Mouse (Mus musculus) layer of hippocampus, adult 9-10 months (tissue): ENCODE data around the gene Per1.

Experiments used
- DNase-seq: peaks from one replicate; pipeline ENCODE4 v3.0.0; 2022; ENCODE audit warnings: low spot score

The Per1 gene

DNA sequence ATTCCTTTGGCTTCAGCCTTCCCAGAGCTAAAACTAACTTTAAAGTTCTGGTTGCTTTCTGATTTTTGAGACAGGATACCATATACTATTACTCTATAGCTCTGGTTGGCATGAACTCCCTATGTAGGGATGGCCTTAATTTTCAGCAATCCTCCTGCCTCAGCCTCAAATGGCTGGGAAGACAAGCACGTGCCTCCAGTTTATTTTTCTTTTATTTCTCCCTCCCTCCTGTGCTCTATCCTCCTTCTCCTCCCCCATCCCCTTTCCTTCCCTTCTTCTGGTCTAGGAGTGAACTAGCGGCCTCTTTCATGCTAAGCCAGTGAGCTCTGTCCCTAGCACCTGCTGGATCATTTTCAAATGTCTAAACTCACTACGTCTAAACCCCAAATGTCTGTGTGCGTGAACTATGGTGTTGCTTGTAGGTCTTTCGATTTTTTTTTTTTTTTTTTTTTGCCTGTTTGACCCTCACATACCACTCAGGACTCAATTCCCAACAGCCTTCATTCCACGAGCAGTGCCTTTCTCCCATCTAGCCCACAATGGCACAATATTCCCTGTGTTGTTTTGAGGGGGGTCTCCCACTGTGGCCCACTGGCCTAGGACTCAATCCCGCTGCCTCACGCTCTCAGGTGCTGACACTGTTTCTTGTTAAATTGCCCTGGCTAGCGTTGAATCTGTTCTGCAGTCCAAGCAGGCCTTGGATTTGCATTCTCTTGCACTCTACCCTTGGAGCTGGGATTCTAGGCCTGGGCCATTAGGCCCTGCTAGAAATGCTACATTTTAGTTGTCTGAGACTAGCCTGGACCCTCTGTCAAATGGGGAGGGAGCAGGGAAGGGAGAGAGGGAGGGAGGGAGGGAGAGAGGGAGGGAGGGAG, 30.5 kb upstream of the Per1 start:
- no peak for DNase-seq

GRCm38 (mm10) chr11:69065394-69065925, 29.6 kb upstream of the Per1 start:
- DNase-seq: no peak

GRCm38 (mm10) chr11:69066163-69066861, 28.7 kb upstream of the Per1 start:
- DNase-seq: no peak

DNA sequence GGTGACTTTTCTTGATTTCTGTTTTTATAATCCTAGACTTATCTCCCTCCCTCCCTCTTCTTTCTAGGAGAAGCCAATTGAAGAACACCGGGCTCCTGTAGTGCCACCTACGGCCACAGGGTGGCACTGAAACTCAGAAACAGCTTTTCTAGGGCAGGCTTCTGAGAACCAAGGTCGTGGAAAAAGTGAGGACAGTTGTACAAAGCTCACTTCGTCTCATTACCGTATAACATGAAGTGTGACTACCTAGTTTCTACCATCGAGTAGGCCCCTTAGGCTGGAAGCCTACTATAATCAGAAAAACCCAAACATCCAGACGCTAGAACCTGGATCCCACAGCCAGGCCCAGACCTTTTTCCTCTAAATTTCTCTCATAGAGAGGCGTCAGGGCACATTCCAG, 28.1 kb upstream of the Per1 start:
- peak; percentile 79 for DNase-seq

DNA sequence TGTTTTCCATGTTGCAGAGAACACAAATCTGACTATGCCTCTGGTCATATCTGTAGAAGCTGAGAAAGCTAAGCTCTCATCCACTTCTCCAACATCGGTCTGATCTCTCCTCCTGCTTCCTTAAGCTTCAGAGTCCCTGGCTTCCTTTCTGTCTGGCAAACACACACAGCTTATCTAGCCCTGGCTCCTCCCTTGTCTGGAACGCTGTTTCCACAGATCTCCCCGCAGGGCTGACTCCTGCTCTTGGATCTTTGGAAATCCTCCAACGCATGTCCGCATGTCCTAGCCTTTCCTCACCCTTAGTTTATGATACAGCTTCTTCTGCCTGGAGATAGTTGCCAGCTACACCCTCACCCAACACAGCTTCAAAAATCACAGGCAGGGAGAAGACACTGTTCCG, 27.4 kb upstream of the Per1 start:
- no peak for DNase-seq

DNA sequence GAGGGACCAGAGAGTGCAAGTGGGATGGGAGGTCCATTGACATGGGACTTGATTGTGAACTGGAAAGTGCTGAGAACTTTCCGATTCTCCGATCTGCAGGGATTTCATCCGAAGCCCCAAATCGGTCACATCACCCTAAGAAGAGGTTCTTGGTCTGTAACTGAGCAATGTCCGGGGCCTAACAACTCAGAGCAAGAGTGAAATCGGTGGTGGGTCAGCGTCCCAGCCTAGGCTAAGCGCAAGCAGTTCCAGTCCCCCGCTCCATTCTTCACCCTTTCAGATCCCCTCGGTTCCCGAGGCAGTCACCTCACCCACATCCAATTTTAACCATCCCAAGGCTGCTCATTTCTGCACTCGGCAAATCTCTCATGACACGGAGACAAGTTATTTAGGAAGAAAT, 24.9 kb upstream of the Per1 start:
- no peak for DNase-seq

- DNase-seq: peak; percentile 89
Measured at GRCm38 (mm10) chr11:69070590-69071222, 24.3 kb upstream of the Per1 start, which contains the start of gene Tmem107. Gene Tmem107, plus strand, starts transcription at chr11:69070806.

DNA sequence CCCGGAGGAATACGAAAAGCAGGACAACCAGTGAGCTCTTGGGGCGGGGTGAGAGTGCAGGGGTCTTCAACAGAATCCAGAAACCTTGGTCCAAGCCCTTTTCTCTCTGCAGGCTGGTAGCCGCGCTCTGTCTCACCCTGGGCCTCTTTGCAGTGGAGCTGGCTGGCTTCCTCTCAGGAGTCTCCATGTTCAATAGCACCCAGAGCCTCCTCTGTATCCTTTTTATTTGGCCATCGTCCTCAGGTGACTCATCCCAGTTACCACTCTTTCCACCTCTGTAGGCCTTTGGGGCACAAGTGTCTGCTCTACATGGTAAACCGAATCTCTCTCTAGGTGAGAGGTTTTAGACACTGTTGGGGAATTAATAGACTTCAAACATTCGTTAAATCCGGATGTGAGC, 23.8 kb upstream of the Per1 start:
- DNase-seq: no peak

DNA sequence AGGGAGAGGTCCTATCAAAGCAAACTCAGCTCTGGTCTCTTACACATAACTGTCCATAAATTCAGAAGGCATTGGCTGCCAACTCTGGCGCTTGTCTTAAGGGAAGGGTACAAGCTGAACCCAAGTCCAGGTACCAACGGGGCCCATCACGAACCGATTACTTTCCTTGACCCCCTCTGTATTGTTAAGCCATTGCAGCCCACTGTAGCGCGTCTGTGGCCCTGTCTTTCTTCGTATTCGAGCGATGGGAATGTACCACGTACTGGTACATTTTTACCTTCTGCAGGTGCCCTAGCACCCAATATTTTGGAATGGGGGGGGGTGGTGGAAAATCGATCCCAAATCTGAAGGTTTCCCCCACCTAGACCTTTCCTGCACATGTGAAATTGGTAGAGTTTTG, 22.8 kb upstream of the Per1 start:
- DNase-seq: no peak

- no peak for DNase-seq
Measured at GRCm38 (mm10) chr11:69072666-69073064, 22.4 kb upstream of the Per1 start.

DNA sequence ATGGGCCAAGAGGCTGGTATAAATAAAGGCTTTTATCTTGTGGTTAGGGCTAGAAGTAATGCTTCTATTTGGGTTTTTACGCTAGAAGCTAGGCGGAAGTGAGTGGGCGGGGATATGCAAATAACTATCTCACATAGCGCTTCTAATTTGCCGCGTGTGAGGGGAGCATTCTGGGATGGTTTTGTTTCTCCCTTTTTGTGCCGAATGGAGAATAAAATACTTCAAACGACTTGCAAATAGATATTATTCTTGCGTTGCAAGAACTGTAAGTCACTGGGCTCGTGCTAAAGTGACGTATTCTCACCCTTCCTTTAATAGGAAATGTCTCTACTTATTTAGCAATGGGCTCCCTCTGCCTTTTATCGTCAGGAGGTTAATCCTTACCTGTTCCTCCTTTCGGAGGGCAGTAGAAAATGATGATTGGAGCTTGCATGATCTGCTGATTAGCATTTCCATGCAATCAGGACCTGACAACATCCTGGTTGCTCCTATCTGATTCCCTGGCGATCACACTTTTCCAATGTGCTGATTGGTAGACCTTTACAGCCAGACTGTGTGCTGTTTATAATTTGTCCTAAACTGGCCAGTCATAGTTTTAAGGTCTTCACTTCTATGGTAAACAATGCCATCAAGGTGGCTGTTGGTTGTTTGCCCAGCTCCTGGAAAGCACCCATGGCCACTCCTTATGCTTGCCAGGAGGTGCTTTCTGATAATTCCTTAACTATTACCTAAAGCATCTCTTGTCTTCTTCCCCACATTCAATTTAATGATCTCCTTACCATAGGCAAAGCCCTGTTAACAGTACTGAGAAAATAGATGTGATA, 21.7 kb upstream of the Per1 start:
- DNase-seq: peak; percentile 93

GRCm38 (mm10) chr11:69073951-69074775, 20.9 kb upstream of the Per1 start:
- no peak for DNase-seq

- no peak for DNase-seq
Measured at GRCm38 (mm10) chr11:69074776-69075069, 20.3 kb upstream of the Per1 start.

DNA sequence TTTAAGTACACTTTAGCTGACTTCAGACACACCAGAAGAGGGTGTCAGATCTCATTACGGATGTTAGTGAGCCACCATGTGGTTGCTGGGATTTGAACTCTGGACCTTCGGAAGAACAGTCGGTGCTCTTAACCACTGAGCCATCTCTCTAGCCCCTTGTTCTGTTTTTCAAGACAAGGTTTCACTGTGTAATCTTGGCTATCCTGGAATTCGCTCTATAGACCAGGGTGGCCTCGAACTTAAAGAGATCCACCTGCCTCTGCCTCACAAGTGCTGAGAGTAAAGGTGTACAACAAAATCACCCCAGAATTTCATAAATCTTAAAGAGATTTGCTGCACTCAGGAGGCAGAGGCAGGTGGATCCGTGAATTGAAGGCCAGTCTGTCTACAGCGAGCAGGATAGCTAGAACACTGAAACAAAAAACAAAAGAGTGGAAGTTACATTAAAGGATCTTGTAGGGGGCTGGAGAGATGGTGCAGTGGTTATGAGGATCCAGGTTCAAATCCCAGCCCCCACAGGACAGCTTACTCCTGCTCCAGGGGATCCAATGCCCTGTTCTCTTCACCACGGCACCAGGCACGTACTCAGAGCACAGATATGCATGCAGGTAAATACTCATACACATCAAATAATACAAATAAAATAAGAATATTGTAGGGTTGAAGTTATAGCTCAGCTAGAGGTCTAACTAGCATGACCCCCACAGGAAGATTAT, 19.1 kb upstream of the Per1 start:
- DNase-seq: no peak

DNA sequence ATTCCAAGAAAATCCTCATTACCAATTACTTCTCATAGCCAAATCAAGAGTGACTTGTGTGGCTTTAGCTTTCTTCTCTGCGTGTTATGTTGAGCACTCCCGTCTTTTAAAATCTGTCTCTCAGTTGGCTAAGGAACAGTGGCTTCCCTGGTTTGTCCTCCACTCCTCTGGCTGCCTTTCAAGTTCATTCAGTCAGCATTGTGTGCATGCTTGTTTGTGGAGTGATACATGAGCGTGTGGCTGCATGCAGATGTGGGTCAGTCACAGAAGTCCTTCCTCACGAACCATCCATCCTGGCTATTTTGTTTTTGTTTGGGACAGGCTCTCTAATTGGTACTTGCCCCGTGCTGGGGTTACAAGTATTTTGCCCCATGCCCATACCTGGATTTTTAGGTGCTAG, 18.4 kb upstream of the Per1 start:
- no peak for DNase-seq

DNA sequence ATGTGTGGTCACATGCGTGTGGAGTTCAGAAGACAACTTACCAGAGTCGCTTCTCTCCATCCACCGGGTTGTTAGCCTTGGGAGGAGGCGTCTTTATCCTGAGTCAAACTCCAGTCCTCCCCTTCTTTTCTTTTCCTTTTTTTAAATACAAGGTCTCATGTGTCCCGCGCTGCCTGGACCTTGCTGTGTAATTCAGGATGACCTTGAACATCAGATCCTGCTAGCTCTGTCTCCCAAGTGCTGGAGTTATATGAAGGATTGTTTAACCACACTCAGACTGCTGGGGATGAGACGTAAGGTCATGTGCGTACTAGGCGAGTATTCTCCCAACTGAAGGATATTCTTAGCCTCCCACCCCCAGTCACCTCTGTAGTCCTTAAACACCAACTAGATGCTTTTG, 17.7 kb upstream of the Per1 start:
- DNase-seq: no peak

DNA sequence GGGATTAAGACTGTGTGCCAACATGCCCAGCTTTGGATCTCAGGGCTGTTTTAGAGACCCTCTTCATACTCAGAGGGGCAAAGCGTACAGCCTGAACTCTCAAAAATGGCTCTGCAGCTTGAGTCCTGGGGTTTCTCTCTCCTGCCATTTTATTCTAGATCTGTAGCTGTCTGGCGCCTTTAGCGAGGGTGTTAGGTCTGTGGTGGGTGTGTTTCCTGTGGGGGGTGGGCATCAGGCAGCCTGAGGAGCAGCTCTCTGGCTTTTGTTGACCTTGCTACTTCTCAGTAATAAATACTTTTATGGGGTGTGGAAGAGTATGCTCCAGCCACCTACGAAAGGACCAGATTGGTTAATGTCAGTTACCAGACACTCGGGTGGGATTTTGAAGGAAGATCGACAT, 17.0 kb upstream of the Per1 start:
- no peak for DNase-seq

- no peak for DNase-seq
Measured at GRCm38 (mm10) chr11:69078805-69079438, 16.1 kb upstream of the Per1 start.

GRCm38 (mm10) chr11:69080102-69080854, 14.7 kb upstream of the Per1 start:
- no peak for DNase-seq
